Comparison of ENCODE assay signal across 18 mouse cellular contexts in genomic region chr1:73242290-73242689, GRCm38 (mm10).
"Had no signal": no experiment of that assay in that cellular context is flagged by ENCODE, and none has a peak within 500 bp of the region (broad histone marks: within the 10 kb centered on the region; RNA-seq: fewer than 3 reads in every experiment).

No protein-coding gene starts in this region.

- H3K36me3 ChIP-seq: limb, embryonic 12.5 days; liver, embryonic 12.5 days; neural tube, embryonic 15.5 days had no signal

- DNase-seq: kidney, adult 9 months; kidney, postnatal 36 days; layer of hippocampus, adult 9-11 months; layer of hippocampus, postnatal 36 days; lung, embryonic 14.5 days; lung, postnatal 14 days; right cerebral cortex, adult 18-20 months; right cerebral cortex, postnatal 25 days; thymus, postnatal 14 days had no signal

- H3K4me1 ChIP-seq: limb, embryonic 12.5 days; liver, embryonic 12.5 days; megakaryocyte, embryonic 14.5 days; neural tube, embryonic 15.5 days had no signal

- H3K27me3 ChIP-seq: limb, embryonic 12.5 days; liver, embryonic 12.5 days; megakaryocyte, embryonic 14.5 days; neural tube, embryonic 15.5 days had no signal

- H3K4me2 ChIP-seq: limb, embryonic 12.5 days; liver, embryonic 12.5 days; lung, embryonic 14.5 days; midbrain, embryonic 11.5 days; neural tube, embryonic 15.5 days had no signal

- H3K27ac ChIP-seq: kidney, postnatal 0 days; limb, embryonic 12.5 days; liver, embryonic 12.5 days; macrophage; neural tube, embryonic 15.5 days; stomach, postnatal 0 days had no signal

- H3K4me3 ChIP-seq: limb, embryonic 12.5 days; liver, embryonic 12.5 days; megakaryocyte, embryonic 14.5 days; neural tube, embryonic 15.5 days had no signal

- H3K9me3 ChIP-seq: limb, embryonic 12.5 days; liver, embryonic 12.5 days; neural tube, embryonic 15.5 days had no signal

- ATAC-seq: liver, embryonic 12.5 days; midbrain, embryonic 16.5 days had no signal

- H3K9ac ChIP-seq: limb, embryonic 12.5 days; liver, embryonic 12.5 days; lung, embryonic 14.5 days; neural tube, embryonic 15.5 days had no signal
